Mouse (Mus musculus): ENCODE data around the gene Cep19. TPM values are rescaled to one million over a fixed set of nuclear protein-coding genes. Genes with fewer than 3 reads are reported as not detected.
A peak's percentile ranks its signal among the peaks of the same experiment; 100 is the strongest.

Gene Cep19
- polyA plus RNA-seq, 1 experiment from 2014 or later = 46.5 TPM

DNA sequence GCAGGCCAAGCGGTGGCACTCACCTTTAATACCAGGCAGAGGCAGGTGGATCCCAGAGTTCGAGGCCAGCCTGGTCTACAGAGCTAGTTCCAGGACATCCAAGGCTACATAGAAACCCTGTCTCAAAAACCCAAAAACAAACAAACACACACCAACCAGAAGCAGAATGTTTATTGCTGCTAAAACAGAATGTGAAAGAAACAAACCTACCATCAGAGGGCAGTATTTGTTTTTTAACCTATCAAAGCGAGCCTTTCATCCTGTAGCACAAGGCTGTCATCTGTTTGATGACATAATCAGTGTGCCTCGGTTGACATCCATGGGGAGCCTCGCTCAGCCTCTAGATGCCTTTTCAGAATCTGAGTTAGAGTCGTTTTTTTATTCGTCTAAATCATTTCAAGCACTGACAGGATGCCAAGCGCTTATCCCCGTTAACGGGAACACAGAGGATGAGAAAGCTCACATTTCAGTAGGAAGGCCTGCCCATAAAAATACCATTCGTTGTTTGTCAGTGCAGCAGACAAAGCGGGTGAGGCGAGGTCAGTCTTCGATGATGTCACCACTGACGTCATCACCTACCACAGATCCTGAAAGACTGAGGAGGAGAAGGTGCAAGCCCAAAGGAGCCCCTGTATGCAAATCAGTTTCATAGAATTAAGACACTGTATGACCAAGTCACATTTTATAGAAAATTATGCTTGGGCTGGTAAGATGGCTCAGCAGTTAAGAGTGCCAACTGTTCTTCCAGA lies 11.5 kb downstream of the Cep19 start:
- Histone ChIP-seq H3K27ac (replicated peaks; ENCODE audit: low read depth, low read length) (no peak overlapping the region), H3K4me1 (ENCODE audit: control insufficient read depth, insufficient read depth, low read length) (no peaks in the 10 kb centered on the region), H3K4me2 (ENCODE audit: low read depth, low read length) (no peak overlapping the region), H3K27me3 (ENCODE audit: control insufficient read depth, insufficient read depth, low read length) (no peaks in the 10 kb centered on the region), H3K9ac (replicated peaks; ENCODE audit: low read length) (no peak overlapping the region), H3K9me3 (replicated peaks; ENCODE audit: control insufficient read depth, low read length) (no peaks in the 10 kb centered on the region), H3K4me3 (ENCODE audit: low read depth, low read length) (no peak overlapping the region), H3K36me3 (replicated peaks; ENCODE audit: control insufficient read depth, insufficient read depth, low read depth, low read length) (no peaks in the 10 kb centered on the region; the same call in none of the 2 replicates)
- no peak for DNase-seq (ENCODE audit: low spot score)
- ATAC-seq (replicated peaks; ENCODE audit: insufficient number of reproducible peaks, low FRiP score, low TSS enrichment, low read depth) = no peak
- WGBS = 81% methylated on average over 15 of the region's 15 CpGs

DNA sequence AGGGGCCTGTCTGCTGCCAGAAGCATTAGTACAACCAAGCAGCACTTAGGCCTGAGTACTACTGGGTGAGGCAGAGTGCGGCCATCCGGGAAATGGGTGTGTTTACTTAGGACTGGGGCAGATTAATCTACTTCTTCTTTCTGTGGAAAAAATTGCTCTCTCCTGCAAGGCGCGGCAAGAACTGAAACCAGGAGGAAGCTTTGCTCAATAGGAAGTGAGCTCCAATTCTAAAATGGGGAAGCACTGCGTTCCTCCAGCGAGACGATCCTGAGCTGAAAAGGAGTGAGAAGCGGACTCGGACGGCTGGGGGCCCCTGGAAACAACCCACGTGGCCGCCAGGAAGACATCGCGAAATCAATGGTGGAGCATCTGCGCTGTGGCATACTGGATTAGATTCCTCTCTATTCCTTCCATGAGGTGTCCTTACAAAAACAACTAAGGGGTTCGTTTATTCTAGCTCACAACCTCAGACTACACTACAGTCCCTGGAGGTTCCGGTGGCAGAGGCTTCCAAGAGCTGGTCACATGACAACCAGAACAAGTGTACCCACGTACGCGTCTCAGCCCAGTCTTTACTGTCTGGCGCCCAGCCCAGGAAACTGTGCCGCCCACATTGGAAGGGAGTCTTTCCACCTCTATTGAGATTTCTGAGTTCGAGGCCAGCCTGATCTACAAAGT lies 14.1 kb downstream of the Cep19 start:
- 70% methylated on average over 23 of the region's 23 CpGs for WGBS
- ATAC-seq (replicated peaks; ENCODE audit: insufficient number of reproducible peaks, low FRiP score, low TSS enrichment, low read depth) (no peak), DNase-seq (ENCODE audit: low spot score) (no peak)
- no peak overlapping the region for H3K4me3 ChIP-seq (ENCODE audit: low read depth, low read length)
- no peak overlapping the region for H3K9ac ChIP-seq (replicated peaks; ENCODE audit: low read length)
- no peaks in the 10 kb centered on the region for H3K9me3 ChIP-seq (replicated peaks; ENCODE audit: control insufficient read depth, low read length)
- no peaks in the 10 kb centered on the region for H3K27me3 ChIP-seq (ENCODE audit: control insufficient read depth, insufficient read depth, low read length)
- H3K27ac ChIP-seq (replicated peaks; ENCODE audit: low read depth, low read length) = no peak overlapping the region
- H3K4me2 ChIP-seq (ENCODE audit: low read depth, low read length) = no peak overlapping the region
- no peaks in the 10 kb centered on the region for H3K4me1 ChIP-seq (ENCODE audit: control insufficient read depth, insufficient read depth, low read length)
- no peaks in the 10 kb centered on the region for H3K36me3 ChIP-seq (replicated peaks; ENCODE audit: control insufficient read depth, insufficient read depth, low read depth, low read length)

- Histone ChIP-seq H3K4me2 (ENCODE audit: low read depth, low read length) (no peak overlapping the region), H3K9ac (replicated peaks; ENCODE audit: low read length) (no peak overlapping the region)
These were observed 14.8 kb downstream of the Cep19 start for GRCm38 (mm10) chr16:32114406-32114805.

GRCm38 (mm10) chr16:32114968-32115695 lies 15.5 kb downstream of the Cep19 start:
- Histone ChIP-seq H3K9ac (replicated peaks; ENCODE audit: low read length) (no peak overlapping the region), H3K36me3 (replicated peaks; ENCODE audit: control insufficient read depth, insufficient read depth, low read depth, low read length) (no peaks in the 10 kb centered on the region), H3K27ac (replicated peaks; ENCODE audit: low read depth, low read length) (no peak overlapping the region), H3K27me3 (ENCODE audit: control insufficient read depth, insufficient read depth, low read length) (no peaks in the 10 kb centered on the region), H3K9me3 (replicated peaks; ENCODE audit: control insufficient read depth, low read length) (no peaks in the 10 kb centered on the region), H3K4me2 (ENCODE audit: low read depth, low read length) (no peak overlapping the region), H3K4me1 (ENCODE audit: control insufficient read depth, insufficient read depth, low read length) (no peaks in the 10 kb centered on the region), H3K4me3 (ENCODE audit: low read depth, low read length) (no peak overlapping the region)
- ATAC-seq (replicated peaks; ENCODE audit: insufficient number of reproducible peaks, low FRiP score, low TSS enrichment, low read depth) = no peak
- peak; percentile 86 for DNase-seq (ENCODE audit: low spot score)
- WGBS = 14% methylated on average over 15 of the region's 15 CpGs

More at GRCm38 (mm10) chr16:32114406-32114805, 14.8 kb downstream of the Cep19 start:
- 85% methylated on average over 10 of the region's 10 CpGs for whole genome bisulfite sequencing
- no peak overlapping the region for H3K4me3 ChIP-seq (ENCODE audit: low read depth, low read length)
- ATAC-seq (replicated peaks; ENCODE audit: insufficient number of reproducible peaks, low FRiP score, low TSS enrichment, low read depth) (no peak), DNase-seq (ENCODE audit: low spot score) (no peak)
- H3K9me3 ChIP-seq (replicated peaks; ENCODE audit: control insufficient read depth, low read length) = no peaks in the 10 kb centered on the region
- no peaks in the 10 kb centered on the region for H3K27me3 ChIP-seq (ENCODE audit: control insufficient read depth, insufficient read depth, low read length)
- H3K4me1 ChIP-seq (ENCODE audit: control insufficient read depth, insufficient read depth, low read length) = no peaks in the 10 kb centered on the region
- no peak overlapping the region for H3K27ac ChIP-seq (replicated peaks; ENCODE audit: low read depth, low read length)
- H3K36me3 ChIP-seq (replicated peaks; ENCODE audit: control insufficient read depth, insufficient read depth, low read depth, low read length) = no peaks in the 10 kb centered on the region

- Histone ChIP-seq H3K4me2 (ENCODE audit: low read depth, low read length) (no peak overlapping the region), H3K4me3 (ENCODE audit: low read depth, low read length) (no peak overlapping the region), H3K9me3 (replicated peaks; ENCODE audit: control insufficient read depth, low read length) (no peaks in the 10 kb centered on the region), H3K9ac (replicated peaks; ENCODE audit: low read length) (no peak overlapping the region), H3K27me3 (ENCODE audit: control insufficient read depth, insufficient read depth, low read length) (no peaks in the 10 kb centered on the region), H3K27ac (replicated peaks; ENCODE audit: low read depth, low read length) (no peak overlapping the region), H3K4me1 (ENCODE audit: control insufficient read depth, insufficient read depth, low read length) (no peaks in the 10 kb centered on the region), H3K36me3 (replicated peaks; ENCODE audit: control insufficient read depth, insufficient read depth, low read depth, low read length) (no peaks in the 10 kb centered on the region)
- ATAC-seq (replicated peaks; ENCODE audit: insufficient number of reproducible peaks, low FRiP score, low TSS enrichment, low read depth) (no peak), DNase-seq (ENCODE audit: low spot score) (no peak)
- WGBS = 59% methylated on average over 6 of the region's 6 CpGs
These were observed 16.2 kb downstream of the Cep19 start for GRCm38 (mm10) chr16:32115781-32116180.

DNA sequence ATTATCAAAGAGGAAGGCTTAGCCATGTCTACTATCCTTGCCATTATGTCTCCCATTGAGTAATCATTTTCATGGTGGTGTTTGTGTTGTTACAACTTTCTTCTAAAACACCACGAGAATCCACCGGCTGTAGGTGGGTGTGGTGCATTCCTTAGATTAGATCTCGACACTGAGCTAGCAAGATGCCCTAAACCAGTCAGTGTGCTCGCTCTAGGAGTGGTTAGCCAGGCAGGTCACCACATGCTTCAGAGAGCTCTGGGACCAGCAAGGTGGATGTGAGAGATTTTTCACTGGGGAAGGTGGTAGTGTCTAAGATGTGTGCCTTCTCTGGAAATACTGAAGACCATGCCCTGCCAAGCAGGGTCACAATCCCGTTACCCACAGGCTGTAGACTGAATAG lies 16.6 kb downstream of the Cep19 start:
- DNase-seq (ENCODE audit: low spot score) = no peak
- no peak overlapping the region for H3K4me2 ChIP-seq (ENCODE audit: low read depth, low read length)
- 60% methylated on average over 5 of the region's 5 CpGs for WGBS

GRCm38 (mm10) chr16:32120454-32120853 lies 20.9 kb downstream of the Cep19 start:
- no peaks in the 10 kb centered on the region for H3K36me3 ChIP-seq (replicated peaks; ENCODE audit: control insufficient read depth, insufficient read depth, low read depth, low read length)
- H3K27me3 ChIP-seq (ENCODE audit: control insufficient read depth, insufficient read depth, low read length) = no peaks in the 10 kb centered on the region
- no peaks in the 10 kb centered on the region for H3K9me3 ChIP-seq (replicated peaks; ENCODE audit: control insufficient read depth, low read length)
- ATAC-seq (replicated peaks; ENCODE audit: insufficient number of reproducible peaks, low FRiP score, low TSS enrichment, low read depth) = no peak
- no peaks in the 10 kb centered on the region for H3K4me1 ChIP-seq (ENCODE audit: control insufficient read depth, insufficient read depth, low read length)
- no peak for DNase-seq (ENCODE audit: low spot score)
- H3K4me2 ChIP-seq (ENCODE audit: low read depth, low read length) = no peak overlapping the region
- no peak overlapping the region for H3K27ac ChIP-seq (replicated peaks; ENCODE audit: low read depth, low read length)
- no peak overlapping the region for H3K4me3 ChIP-seq (ENCODE audit: low read depth, low read length)
- H3K9ac ChIP-seq (replicated peaks; ENCODE audit: low read length) = no peak overlapping the region
- 71% methylated on average over 3 of the region's 3 CpGs for WGBS

More for the DNA sequence above, 16.6 kb downstream of the Cep19 start:
- no peak overlapping the region for H3K27ac ChIP-seq (replicated peaks; ENCODE audit: low read depth, low read length)
- ATAC-seq (replicated peaks; ENCODE audit: insufficient number of reproducible peaks, low FRiP score, low TSS enrichment, low read depth) = no peak
- no peaks in the 10 kb centered on the region for H3K36me3 ChIP-seq (replicated peaks; ENCODE audit: control insufficient read depth, insufficient read depth, low read depth, low read length)
- H3K27me3 ChIP-seq (ENCODE audit: control insufficient read depth, insufficient read depth, low read length) = no peaks in the 10 kb centered on the region
- no peaks in the 10 kb centered on the region for H3K4me1 ChIP-seq (ENCODE audit: control insufficient read depth, insufficient read depth, low read length)
- no peak overlapping the region for H3K9ac ChIP-seq (replicated peaks; ENCODE audit: low read length)
- no peaks in the 10 kb centered on the region for H3K9me3 ChIP-seq (replicated peaks; ENCODE audit: control insufficient read depth, low read length)
- no peak overlapping the region for H3K4me3 ChIP-seq (ENCODE audit: low read depth, low read length)

DNA sequence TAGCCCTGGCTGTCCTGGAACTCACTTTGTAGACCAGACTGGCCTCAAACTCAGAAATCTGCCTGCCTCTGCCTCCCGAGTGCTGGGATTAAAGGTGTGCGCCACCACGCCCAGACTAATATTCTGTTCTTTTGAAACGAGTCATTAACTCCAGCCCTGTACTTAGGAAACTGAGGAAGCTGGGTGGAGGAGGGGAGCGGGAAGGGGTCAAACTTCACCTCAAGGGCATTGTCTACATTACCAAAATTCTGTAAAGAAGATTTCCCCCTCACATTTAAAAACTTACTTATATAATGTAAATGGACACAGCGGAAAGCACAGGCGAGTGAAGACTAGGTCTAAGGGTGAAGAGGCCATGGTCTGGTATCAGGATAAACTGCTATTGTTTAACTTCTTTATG lies 24.4 kb downstream of the Cep19 start:
- Histone ChIP-seq H3K27me3 (ENCODE audit: control insufficient read depth, insufficient read depth, low read length) (no peaks in the 10 kb centered on the region), H3K4me2 (ENCODE audit: low read depth, low read length) (no peak overlapping the region), H3K27ac (replicated peaks; ENCODE audit: low read depth, low read length) (no peak overlapping the region), H3K9ac (replicated peaks; ENCODE audit: low read length) (no peak overlapping the region), H3K9me3 (replicated peaks; ENCODE audit: control insufficient read depth, low read length) (no peaks in the 10 kb centered on the region), H3K4me3 (ENCODE audit: low read depth, low read length) (no peak overlapping the region), H3K36me3 (replicated peaks; ENCODE audit: control insufficient read depth, insufficient read depth, low read depth, low read length) (no peaks in the 10 kb centered on the region), H3K4me1 (ENCODE audit: control insufficient read depth, insufficient read depth, low read length) (no peaks in the 10 kb centered on the region)
- DNase-seq (ENCODE audit: low spot score) = no peak
- ATAC-seq (replicated peaks; ENCODE audit: insufficient number of reproducible peaks, low FRiP score, low TSS enrichment, low read depth) = no peak
- 87% methylated on average over 7 of the region's 7 CpGs for WGBS

Data from embryonic facial prominence, embryonic 11.5 days (tissue).